Mouse (Mus musculus) C2C12 (cell line): Measurements from ENCODE around the gene Trim46.

Experiments used
- CTCF ChIP-seq: IDR thresholded peaks from one replicate; pipeline ENCODE4 v1.5.1; 2011; ENCODE audit not compliant: control insufficient read depth, insufficient read depth, insufficient read length
- MAX ChIP-seq: IDR thresholded peaks from one replicate; pipeline ENCODE4 v1.6.1; 2011; ENCODE audit warnings: mild to moderate bottlenecking, control low read depth
- MYOD1 ChIP-seq: IDR thresholded peaks from one replicate; pipeline ENCODE4 v1.6.1; 2011; ENCODE audit warnings: low read depth; ENCODE audit not compliant: control insufficient read depth, insufficient read length
- MYOG ChIP-seq: IDR thresholded peaks from one replicate; pipeline ENCODE4 v1.6.1; 2011; ENCODE audit not compliant: control insufficient read depth, insufficient read length; ENCODE audit errors: extremely low read depth
- USF1 ChIP-seq: IDR thresholded peaks from one replicate; pipeline ENCODE4 v1.6.1; 2011; ENCODE audit warnings: low read depth, mild to moderate bottlenecking, control low read depth, moderate library complexity

GRCm38 (mm10) chr3:89202253-89203141 lies 43.6 kb downstream of the Trim46 start, which contains the start of gene Gba:
- TF ChIP-seq CTCF (no peak), MYOD1 (no peak), USF1 (peak; percentile 100), MAX (peak; percentile 39), MYOG (no peak)
